Mouse (Mus musculus): ENCODE results near the gene Irgc1. TPM values are rescaled to one million over a fixed set of nuclear protein-coding genes. Genes with fewer than 3 reads are reported as not detected.

Gene Irgc1
- total and polyA plus RNA-seq, 2 experiments from 2014 or later, result not detected

- peak within 1 kb of the TSS; percentile 5; the same call in 1 of the 2 replicates for H3K4me3 ChIP-seq (ENCODE audit: low read length)
- H3K9ac ChIP-seq (replicated peaks; ENCODE audit: low read length), result no peak within 1 kb of the TSS
- TF ChIP-seq CTCF (IDR thresholded peaks at IDR 0.05; ENCODE audit: low read depth), result no peak
- ATAC-seq (peak; percentile 54; the same call in 1 of the 2 replicates), DNase-seq (ENCODE audit: low spot score) (no peak)
- H3K4me2 ChIP-seq (ENCODE audit: low read depth, low read length), result peak within 1 kb of the TSS; percentile 43
- H3K4me1 ChIP-seq (ENCODE audit: insufficient read depth, low read length), result peaks cover 3% of the 10 kb centered on the region; the same call in 1 of the 2 replicates
- no peaks in the 10 kb centered on the region for H3K27me3 ChIP-seq (ENCODE audit: insufficient read depth, low read length)
- no peaks in the 10 kb centered on the region for H3K9me3 ChIP-seq (ENCODE audit: low read length)
- H3K27ac ChIP-seq, result no peak within 1 kb of the TSS
- H3K36me3 ChIP-seq (ENCODE audit: insufficient read depth, low read length), result no peaks in the 10 kb centered on the region
- 9% methylated on average over 27 of the region's 27 CpGs for WGBS
These were observed 10.6 kb upstream of the Irgc1 start, which contains the start of gene Plaur for GRCm38 (mm10) chr7:24462388-24463319. Plaur (plus strand) TSS chr7:24462484.

- TF ChIP-seq CTCF (IDR thresholded peaks at IDR 0.05; ENCODE audit: low read depth), result no peak
- DNase-seq (ENCODE audit: low spot score) (no peak), ATAC-seq (no peak)
- 60% methylated on average over 14 of the region's 14 CpGs for WGBS
- Histone ChIP-seq H3K4me3 (ENCODE audit: low read length) (no peak overlapping the region), H3K4me2 (ENCODE audit: low read depth, low read length) (no peak overlapping the region), H3K27ac (no peak overlapping the region), H3K36me3 (ENCODE audit: insufficient read depth, low read length) (no peaks in the 10 kb centered on the region), H3K27me3 (ENCODE audit: insufficient read depth, low read length) (no peaks in the 10 kb centered on the region), H3K9me3 (ENCODE audit: low read length) (no peaks in the 10 kb centered on the region), H3K9ac (replicated peaks; ENCODE audit: low read length) (no peak overlapping the region), H3K4me1 (ENCODE audit: insufficient read depth, low read length) (peaks cover 3% of the 10 kb centered on the region; the same call in 1 of the 2 replicates)
These were observed 9.4 kb upstream of the Irgc1 start for GRCm38 (mm10) chr7:24461376-24462051.

GRCm38 (mm10) chr7:24459843-24460242 lies 7.7 kb upstream of the Irgc1 start:
- 43% methylated on average over 3 of the region's 3 CpGs for WGBS
- TF ChIP-seq CTCF (IDR thresholded peaks at IDR 0.05; ENCODE audit: low read depth), result no peak
- no peaks in the 10 kb centered on the region for H3K9me3 ChIP-seq (ENCODE audit: low read length)
- no peak overlapping the region for H3K9ac ChIP-seq (replicated peaks; ENCODE audit: low read length)
- no peaks in the 10 kb centered on the region for H3K27me3 ChIP-seq (ENCODE audit: insufficient read depth, low read length)
- H3K4me1 ChIP-seq (ENCODE audit: insufficient read depth, low read length), result peaks cover 3% of the 10 kb centered on the region; the same call in 1 of the 2 replicates
- no peak overlapping the region for H3K4me2 ChIP-seq (ENCODE audit: low read depth, low read length)
- H3K27ac ChIP-seq, result no peak overlapping the region
- DNase-seq (ENCODE audit: low spot score) (no peak), ATAC-seq (no peak)
- no peaks in the 10 kb centered on the region for H3K36me3 ChIP-seq (ENCODE audit: insufficient read depth, low read length)
- no peak overlapping the region for H3K4me3 ChIP-seq (ENCODE audit: low read length)

GRCm38 (mm10) chr7:24459440-24459839 lies 7.3 kb upstream of the Irgc1 start:
- Histone ChIP-seq H3K4me1 (ENCODE audit: insufficient read depth, low read length) (peaks cover 3% of the 10 kb centered on the region; the same call in 1 of the 2 replicates), H3K9me3 (ENCODE audit: low read length) (no peaks in the 10 kb centered on the region), H3K36me3 (ENCODE audit: insufficient read depth, low read length) (no peaks in the 10 kb centered on the region), H3K4me3 (ENCODE audit: low read length) (no peak overlapping the region), H3K4me2 (ENCODE audit: low read depth, low read length) (no peak overlapping the region), H3K27ac (no peak overlapping the region), H3K9ac (replicated peaks; ENCODE audit: low read length) (no peak overlapping the region), H3K27me3 (ENCODE audit: insufficient read depth, low read length) (no peaks in the 10 kb centered on the region)
- 83% methylated on average over 5 of the region's 5 CpGs for WGBS
- ATAC-seq (no peak), DNase-seq (ENCODE audit: low spot score) (no peak)
- TF ChIP-seq CTCF (IDR thresholded peaks at IDR 0.05; ENCODE audit: low read depth), result no peak

GRCm38 (mm10) chr7:24457726-24458370 lies 5.8 kb upstream of the Irgc1 start:
- WGBS, result 61% methylated on average over 10 of the region's 10 CpGs
- DNase-seq (ENCODE audit: low spot score) (no peak), ATAC-seq (no peak)
- Histone ChIP-seq H3K9me3 (ENCODE audit: low read length) (no peaks in the 10 kb centered on the region), H3K27me3 (ENCODE audit: insufficient read depth, low read length) (no peaks in the 10 kb centered on the region), H3K27ac (no peak overlapping the region), H3K4me1 (ENCODE audit: insufficient read depth, low read length) (peaks cover 3% of the 10 kb centered on the region; the same call in 1 of the 2 replicates), H3K4me3 (ENCODE audit: low read length) (no peak overlapping the region), H3K4me2 (ENCODE audit: low read depth, low read length) (no peak overlapping the region), H3K9ac (replicated peaks; ENCODE audit: low read length) (no peak overlapping the region), H3K36me3 (ENCODE audit: insufficient read depth, low read length) (no peaks in the 10 kb centered on the region)
- TF ChIP-seq CTCF (IDR thresholded peaks at IDR 0.05; ENCODE audit: low read depth), result no peak

GRCm38 (mm10) chr7:24455726-24456125 lies 3.6 kb upstream of the Irgc1 start:
- no peak for ATAC-seq
- Histone ChIP-seq H3K9ac (replicated peaks; ENCODE audit: low read length) (no peak overlapping the region), H3K27ac (no peak overlapping the region), H3K4me2 (ENCODE audit: low read depth, low read length) (no peak overlapping the region), H3K36me3 (ENCODE audit: insufficient read depth, low read length) (no peaks in the 10 kb centered on the region), H3K4me1 (ENCODE audit: insufficient read depth, low read length) (no peaks in the 10 kb centered on the region), H3K4me3 (ENCODE audit: low read length) (no peak overlapping the region), H3K9me3 (ENCODE audit: low read length) (no peaks in the 10 kb centered on the region), H3K27me3 (ENCODE audit: insufficient read depth, low read length) (no peaks in the 10 kb centered on the region)
- WGBS, result 76% methylated on average over 5 of the region's 5 CpGs
- no peak for TF ChIP-seq CTCF (IDR thresholded peaks at IDR 0.05; ENCODE audit: low read depth)
- DNase-seq (ENCODE audit: low spot score), result no peak
